Mouse (Mus musculus) heart, embryonic 16.5 days (tissue): Measurements from ENCODE around the gene Lrrk1. TPM values are rescaled to one million over a fixed set of nuclear protein-coding genes. Genes with fewer than 3 reads are reported as not detected.

ENCODE experiments used
- ATAC-seq: fragments of 200-750 bp; cut with Nextera tagmentation; replicated peaks from 2 replicates; pipeline ENCODE4 v1.8.0; 2017; ENCODE audit warnings: moderate number of reproducible peaks; ENCODE audit not compliant: insufficient read depth, low FRiP score; ENCODE audit errors: extremely low read depth
- H3K27ac ChIP-seq: fragments of 300-500 bp; sonication (generic); 2 replicates; pipeline ENCODE4 v1.5.1; 2014; ENCODE audit warnings: mild to moderate bottlenecking, low read length, control low read depth, moderate library complexity
- H3K27me3 ChIP-seq: fragments of 300-500 bp; sonication (generic); 2 replicates; pipeline ENCODE4 v1.6.1; 2014; ENCODE audit warnings: low read length, mixed read lengths; ENCODE audit not compliant: control insufficient read depth, insufficient read depth
- H3K36me3 ChIP-seq: fragments of 300-500 bp; sonication (generic); 2 replicates; pipeline ENCODE4 v1.6.1; 2014; ENCODE audit not compliant: control insufficient read depth, insufficient read depth
- H3K4me1 ChIP-seq: fragments of 300-500 bp; sonication (generic); 2 replicates; pipeline ENCODE4 v1.6.1; 2014; ENCODE audit warnings: low read length, mixed read lengths; ENCODE audit not compliant: control insufficient read depth, insufficient read depth
- H3K4me2 ChIP-seq: fragments of 300-500 bp; sonication (generic); 2 replicates; pipeline ENCODE4 v1.6.1; 2014; ENCODE audit warnings: low read depth, mild to moderate bottlenecking, control low read depth, low read length
- H3K4me3 ChIP-seq: fragments of 300-500 bp; sonication (generic); 2 replicates; pipeline ENCODE4 v1.5.1; 2014; ENCODE audit warnings: mild to moderate bottlenecking, control low read depth, low read length
- H3K9ac ChIP-seq: fragments of 300-500 bp; sonication (generic); 2 replicates; pipeline ENCODE4 v1.6.1; 2014; ENCODE audit warnings: low read length, control low read depth
- H3K9me3 ChIP-seq: fragments of 300-500 bp; sonication (generic); replicated peaks from 2 replicates; pipeline ENCODE4 v1.6.1; 2016; ENCODE audit warnings: low read length; ENCODE audit not compliant: control insufficient read depth
- WGBS: fragments of 180-500 bp; shearing (Covaris S2); extraction: QIAGEN DNeasy Blood & Tissue Kit; methylation state at CpG from one replicate; pipeline ENCODE4 v1.1.7; 2014; 5-methylcytosine and 5-hydroxymethylcytosine counted together
- polyA plus RNA-seq: library from polyadenylated mRNA; unstranded; fragments of >200 nt; fragmentation: Nextera tagmentation; extraction: Ambion mirVana; gene quantifications from 2 replicates; pipeline ENCODE4 v1.2.1, GENCODE M21; 2015

Lrrk1 gene
- polyA plus RNA-seq, result 8.4 and 11.4 TPM in 2 replicates

- peak; percentile 72 for ATAC-seq
- H3K4me2 ChIP-seq, result peak within 1 kb of the TSS; percentile 89
- peaks cover 5% of the 10 kb centered on the region; the same call in 1 of the 2 replicates for H3K4me1 ChIP-seq
- WGBS, result under 1% methylated on average over 70 of the region's 70 CpGs
- H3K27ac ChIP-seq, result peak within 1 kb of the TSS; percentile 69
- H3K4me3 ChIP-seq, result peak within 1 kb of the TSS; percentile 74
- H3K9me3 ChIP-seq, result no peaks in the 10 kb centered on the region
- H3K9ac ChIP-seq, result peak within 1 kb of the TSS; percentile 94
- no peaks in the 10 kb centered on the region for H3K27me3 ChIP-seq
- no peaks in the 10 kb centered on the region for H3K36me3 ChIP-seq
Observed at GRCm38 (mm10) chr7:66387813-66388521, at the start of gene Lrrk1. Gene Lrrk1, minus strand, starts transcription at chr7:66388350.

- Histone ChIP-seq H3K4me1 (peaks cover 7% of the 10 kb centered on the region), H3K4me3 (no peak overlapping the region), H3K27me3 (no peaks in the 10 kb centered on the region), H3K27ac (no peak overlapping the region), H3K9ac (no peak overlapping the region), H3K4me2 (no peak overlapping the region), H3K9me3 (no peaks in the 10 kb centered on the region), H3K36me3 (no peaks in the 10 kb centered on the region)
- no peak for ATAC-seq
- WGBS, result 36% methylated on average over 10 of the region's 10 CpGs
Observed at GRCm38 (mm10) chr7:66434453-66434935, 46.3 kb upstream of the Lrrk1 start.

- Histone ChIP-seq H3K9me3 (no peaks in the 10 kb centered on the region), H3K36me3 (no peaks in the 10 kb centered on the region), H3K4me3 (peak within 1 kb of the TSS; percentile 61), H3K27ac (no peak within 1 kb of the TSS), H3K4me2 (peak within 1 kb of the TSS; percentile 79), H3K27me3 (peaks cover 44% of the 10 kb centered on the region), H3K9ac (peak within 1 kb of the TSS; percentile 45), H3K4me1 (peaks cover 3% of the 10 kb centered on the region; the same call in 1 of the 2 replicates)
- ATAC-seq, result peak; percentile 79
- whole genome bisulfite sequencing, result under 1% methylated on average over 51 of the region's 56 CpGs
Observed at GRCm38 (mm10) chr7:66427437-66428161, 39.4 kb upstream of the Lrrk1 start, which contains the start of gene Aldh1a3. Gene Aldh1a3, minus strand, starts transcription at chr7:66427517.

GRCm38 (mm10) chr7:66427053-66427436 lies 38.9 kb upstream of the Lrrk1 start:
- Histone ChIP-seq H3K9ac (no peak overlapping the region; the same call in 1 of the 2 replicates), H3K4me3 (peak overlapping the region; percentile 61), H3K27me3 (peaks cover 44% of the 10 kb centered on the region), H3K9me3 (no peaks in the 10 kb centered on the region), H3K4me2 (peak overlapping the region; percentile 79), H3K27ac (no peak overlapping the region), H3K4me1 (peaks cover 3% of the 10 kb centered on the region; the same call in 1 of the 2 replicates), H3K36me3 (no peaks in the 10 kb centered on the region)
- no peak for ATAC-seq
- 2% methylated on average over 23 of the region's 23 CpGs for WGBS

- H3K9ac ChIP-seq, result no peak overlapping the region
- peaks cover 21% of the 10 kb centered on the region for H3K27me3 ChIP-seq
- H3K4me3 ChIP-seq, result no peak overlapping the region
- ATAC-seq, result no peak
- no peak overlapping the region for H3K27ac ChIP-seq
- no peaks in the 10 kb centered on the region for H3K36me3 ChIP-seq
- H3K4me2 ChIP-seq, result no peak overlapping the region
- WGBS, result 71% methylated on average over 8 of the region's 8 CpGs
- H3K4me1 ChIP-seq, result 0 out of 2 replicates have a peak, but pooled peaks cover under 1% of the 10 kb centered on the region
- no peaks in the 10 kb centered on the region for H3K9me3 ChIP-seq
Observed at GRCm38 (mm10) chr7:66421903-66422302, 33.8 kb upstream of the Lrrk1 start.

- Histone ChIP-seq H3K4me1 (0 out of 2 replicates have a peak, but pooled peaks cover 2% of the 10 kb centered on the region), H3K27me3 (no peaks in the 10 kb centered on the region; the same call in 1 of the 2 replicates), H3K36me3 (no peaks in the 10 kb centered on the region), H3K9me3 (no peaks in the 10 kb centered on the region), H3K4me3 (no peak overlapping the region), H3K27ac (no peak overlapping the region), H3K9ac (no peak overlapping the region), H3K4me2 (no peak overlapping the region)
- WGBS, result 49% methylated on average over 12 of the region's 12 CpGs
- ATAC-seq, result no peak
Observed at GRCm38 (mm10) chr7:66418981-66419380, 30.8 kb upstream of the Lrrk1 start.

- 62% methylated on average over 4 of the region's 4 CpGs for WGBS
- no peak overlapping the region for H3K27ac ChIP-seq
- 0 out of 2 replicates have a peak, but pooled peaks cover 5% of the 10 kb centered on the region for H3K4me1 ChIP-seq
- no peak overlapping the region for H3K9ac ChIP-seq
- H3K4me2 ChIP-seq, result no peak overlapping the region
- no peak for ATAC-seq
- no peaks in the 10 kb centered on the region for H3K36me3 ChIP-seq
- no peaks in the 10 kb centered on the region for H3K9me3 ChIP-seq
- H3K27me3 ChIP-seq, result no peaks in the 10 kb centered on the region; the same call in 1 of the 2 replicates
- no peak overlapping the region for H3K4me3 ChIP-seq
Observed at GRCm38 (mm10) chr7:66416829-66417228, 28.7 kb upstream of the Lrrk1 start.

- Histone ChIP-seq H3K4me3 (no peak overlapping the region), H3K9ac (no peak overlapping the region), H3K36me3 (no peaks in the 10 kb centered on the region), H3K4me2 (no peak overlapping the region), H3K27me3 (no peaks in the 10 kb centered on the region), H3K27ac (no peak overlapping the region), H3K4me1 (0 out of 2 replicates have a peak, but pooled peaks cover 5% of the 10 kb centered on the region), H3K9me3 (no peaks in the 10 kb centered on the region)
- ATAC-seq, result no peak
- WGBS, result 85% methylated on average over 7 of the region's 7 CpGs
Observed at GRCm38 (mm10) chr7:66413093-66413492, 24.9 kb upstream of the Lrrk1 start.
